Mouse (Mus musculus): ENCODE results near the gene Slc22a5. TPM values are rescaled to one million over a fixed set of nuclear protein-coding genes. Genes with fewer than 3 reads are reported as not detected.
"Not testable (repeated sequence)": the region's sequence is repeated elsewhere in the genome, so short reads cannot be mapped to it uniquely, and the experiment has no call there.

Gene Slc22a5
- polyA plus RNA-seq, 1 experiment from 2014 or later = 11.1 TPM

- no peak overlapping the region for H3K9ac ChIP-seq (replicated peaks; ENCODE audit: low read depth, low read length)
- H3K4me2 ChIP-seq (replicated peaks; ENCODE audit: low read depth, low read length) = no peak overlapping the region
- no peaks in the 10 kb centered on the region for H3K9me3 ChIP-seq (ENCODE audit: control insufficient read depth, low read depth, low read length)
- no peak overlapping the region for H3K4me3 ChIP-seq (ENCODE audit: low read depth, low read length)
- no peaks in the 10 kb centered on the region; the same call in 1 of the 2 replicates for H3K36me3 ChIP-seq (ENCODE audit: control insufficient read depth, insufficient read depth, low read length)
- 74% methylated on average over 4 of the region's 4 CpGs for WGBS
- H3K27ac ChIP-seq (ENCODE audit: low read length) = no peak overlapping the region
- no peaks in the 10 kb centered on the region for H3K27me3 ChIP-seq (ENCODE audit: control insufficient read depth, insufficient read depth, low read length)
- no peak for ATAC-seq (ENCODE audit: insufficient number of reproducible peaks, insufficient read depth, low FRiP score, low read depth)
- no peaks in the 10 kb centered on the region for H3K4me1 ChIP-seq (ENCODE audit: control insufficient read depth, insufficient read depth, low read length)
Measured at GRCm38 (mm10) chr11:53876488-53876887, 15.0 kb downstream of the Slc22a5 start.

GRCm38 (mm10) chr11:53874706-53875105, 16.8 kb downstream of the Slc22a5 start:
- H3K4me1 ChIP-seq (ENCODE audit: control insufficient read depth, insufficient read depth, low read length) = no peaks in the 10 kb centered on the region
- no peak overlapping the region for H3K9ac ChIP-seq (replicated peaks; ENCODE audit: low read depth, low read length)
- H3K9me3 ChIP-seq (ENCODE audit: control insufficient read depth, low read depth, low read length) = no peaks in the 10 kb centered on the region
- no peaks in the 10 kb centered on the region; the same call in 1 of the 2 replicates for H3K36me3 ChIP-seq (ENCODE audit: control insufficient read depth, insufficient read depth, low read length)
- H3K4me3 ChIP-seq (ENCODE audit: low read depth, low read length) = no peak overlapping the region
- H3K27ac ChIP-seq (ENCODE audit: low read length) = no peak overlapping the region
- H3K27me3 ChIP-seq (ENCODE audit: control insufficient read depth, insufficient read depth, low read length) = no peaks in the 10 kb centered on the region
- no peak for ATAC-seq (ENCODE audit: insufficient number of reproducible peaks, insufficient read depth, low FRiP score, low read depth)
- no peak overlapping the region for H3K4me2 ChIP-seq (replicated peaks; ENCODE audit: low read depth, low read length)
- WGBS = 71% methylated on average over 4 of the region's 4 CpGs

- H3K36me3 ChIP-seq (ENCODE audit: control insufficient read depth, insufficient read depth, low read length); H3K9ac ChIP-seq (replicated peaks; ENCODE audit: low read depth, low read length); H3K27me3 ChIP-seq (ENCODE audit: control insufficient read depth, insufficient read depth, low read length); H3K4me2 ChIP-seq (replicated peaks; ENCODE audit: low read depth, low read length); H3K9me3 ChIP-seq (ENCODE audit: control insufficient read depth, low read depth, low read length); H3K4me3 ChIP-seq (ENCODE audit: low read depth, low read length); H3K4me1 ChIP-seq (ENCODE audit: control insufficient read depth, insufficient read depth, low read length); H3K27ac ChIP-seq (ENCODE audit: low read length); ATAC-seq (ENCODE audit: insufficient number of reproducible peaks, insufficient read depth, low FRiP score, low read depth): not testable (repeated sequence)
- WGBS = 67% methylated on average over 5 of the region's 5 CpGs
Measured at GRCm38 (mm10) chr11:53873909-53874704, 17.4 kb downstream of the Slc22a5 start.

- Histone ChIP-seq H3K4me2 (replicated peaks; ENCODE audit: low read depth, low read length) (no peak overlapping the region), H3K27ac (ENCODE audit: low read length) (no peak overlapping the region), H3K27me3 (ENCODE audit: control insufficient read depth, insufficient read depth, low read length) (no peaks in the 10 kb centered on the region), H3K9ac (replicated peaks; ENCODE audit: low read depth, low read length) (no peak overlapping the region), H3K4me1 (ENCODE audit: control insufficient read depth, insufficient read depth, low read length) (no peaks in the 10 kb centered on the region), H3K36me3 (ENCODE audit: control insufficient read depth, insufficient read depth, low read length) (no peaks in the 10 kb centered on the region; the same call in 1 of the 2 replicates), H3K4me3 (ENCODE audit: low read depth, low read length) (no peak overlapping the region), H3K9me3 (ENCODE audit: control insufficient read depth, low read depth, low read length) (no peaks in the 10 kb centered on the region)
- WGBS = 94% methylated on average over 2 of the region's 2 CpGs
- ATAC-seq (ENCODE audit: insufficient number of reproducible peaks, insufficient read depth, low FRiP score, low read depth) = no peak
Measured at GRCm38 (mm10) chr11:53871786-53872507, 19.5 kb downstream of the Slc22a5 start.

GRCm38 (mm10) chr11:53869172-53869571, 22.3 kb downstream of the Slc22a5 start:
- Histone ChIP-seq H3K4me1 (ENCODE audit: control insufficient read depth, insufficient read depth, low read length) (no peaks in the 10 kb centered on the region), H3K4me2 (replicated peaks; ENCODE audit: low read depth, low read length) (no peak overlapping the region), H3K36me3 (ENCODE audit: control insufficient read depth, insufficient read depth, low read length) (no peaks in the 10 kb centered on the region; the same call in 1 of the 2 replicates), H3K9ac (replicated peaks; ENCODE audit: low read depth, low read length) (no peak overlapping the region), H3K9me3 (ENCODE audit: control insufficient read depth, low read depth, low read length) (no peaks in the 10 kb centered on the region), H3K4me3 (ENCODE audit: low read depth, low read length) (no peak overlapping the region), H3K27me3 (ENCODE audit: control insufficient read depth, insufficient read depth, low read length) (no peaks in the 10 kb centered on the region), H3K27ac (ENCODE audit: low read length) (no peak overlapping the region)
- ATAC-seq (ENCODE audit: insufficient number of reproducible peaks, insufficient read depth, low FRiP score, low read depth) = no peak
- WGBS = 88% methylated on average over 5 of the region's 5 CpGs

- not testable (repeated sequence) for ATAC-seq (ENCODE audit: insufficient number of reproducible peaks, insufficient read depth, low FRiP score, low read depth); H3K27ac ChIP-seq (ENCODE audit: low read length); H3K9me3 ChIP-seq (ENCODE audit: control insufficient read depth, low read depth, low read length); H3K4me2 ChIP-seq (replicated peaks; ENCODE audit: low read depth, low read length); H3K4me3 ChIP-seq (ENCODE audit: low read depth, low read length); H3K9ac ChIP-seq (replicated peaks; ENCODE audit: low read depth, low read length); H3K4me1 ChIP-seq (ENCODE audit: control insufficient read depth, insufficient read depth, low read length); H3K36me3 ChIP-seq (ENCODE audit: control insufficient read depth, insufficient read depth, low read length); H3K27me3 ChIP-seq (ENCODE audit: control insufficient read depth, insufficient read depth, low read length)
- 47% methylated on average over 5 of the region's 5 CpGs for WGBS
Measured at GRCm38 (mm10) chr11:53868323-53868722, 23.1 kb downstream of the Slc22a5 start.

- H3K27me3 ChIP-seq (ENCODE audit: control insufficient read depth, insufficient read depth, low read length); H3K4me3 ChIP-seq (ENCODE audit: low read depth, low read length); H3K4me2 ChIP-seq (replicated peaks; ENCODE audit: low read depth, low read length); H3K9me3 ChIP-seq (ENCODE audit: control insufficient read depth, low read depth, low read length); H3K4me1 ChIP-seq (ENCODE audit: control insufficient read depth, insufficient read depth, low read length); H3K27ac ChIP-seq (ENCODE audit: low read length); H3K36me3 ChIP-seq (ENCODE audit: control insufficient read depth, insufficient read depth, low read length); H3K9ac ChIP-seq (replicated peaks; ENCODE audit: low read depth, low read length); ATAC-seq (ENCODE audit: insufficient number of reproducible peaks, insufficient read depth, low FRiP score, low read depth): not testable (repeated sequence)
- 90% methylated on average over 1 of the region's 4 CpGs for WGBS
Measured at GRCm38 (mm10) chr11:53864724-53865310, 26.6 kb downstream of the Slc22a5 start.

- not testable (repeated sequence) for H3K27me3 ChIP-seq (ENCODE audit: control insufficient read depth, insufficient read depth, low read length); H3K4me2 ChIP-seq (replicated peaks; ENCODE audit: low read depth, low read length); H3K9ac ChIP-seq (replicated peaks; ENCODE audit: low read depth, low read length); H3K9me3 ChIP-seq (ENCODE audit: control insufficient read depth, low read depth, low read length); H3K27ac ChIP-seq (ENCODE audit: low read length); H3K4me1 ChIP-seq (ENCODE audit: control insufficient read depth, insufficient read depth, low read length); H3K36me3 ChIP-seq (ENCODE audit: control insufficient read depth, insufficient read depth, low read length); ATAC-seq (ENCODE audit: insufficient number of reproducible peaks, insufficient read depth, low FRiP score, low read depth); H3K4me3 ChIP-seq (ENCODE audit: low read depth, low read length)
- 79% methylated on average over 8 of the region's 9 CpGs for WGBS
Measured at GRCm38 (mm10) chr11:53860944-53861343, 30.5 kb downstream of the Slc22a5 start.

All from stomach, embryonic 14.5 days (tissue).